Mouse (Mus musculus) liver, embryonic 14.5 days (tissue): ENCODE data around the gene Zer1. TPM values are rescaled to one million over a fixed set of nuclear protein-coding genes. Genes with fewer than 3 reads are reported as not detected.

Source experiments
- ATAC-seq: fragments of 200-750 bp; cut with Nextera tagmentation; 2 replicates; pipeline ENCODE4 v1.8.0; 2017; ENCODE audit warnings: moderate number of reproducible peaks, mild to moderate bottlenecking, moderate library complexity; ENCODE audit not compliant: insufficient read depth
- DNase-seq, 3 experiments: peaks; one replicate each; pipeline ENCODE4 v3.0.0-alpha.2; 2012 to 2013; ENCODE audit warnings: low read depth in 3 of 3, low spot score in 3 of 3
- H3K27ac ChIP-seq: fragments of 300-500 bp; sonication (generic); 2 replicates; pipeline ENCODE4 v1.5.1; 2014; ENCODE audit warnings: moderate library complexity, mild to moderate bottlenecking, control low read depth, inconsistent platforms
- H3K27me3 ChIP-seq: fragments of 300-500 bp; sonication (generic); 2 replicates; pipeline ENCODE4 v1.6.1; 2014; ENCODE audit warnings: mild to moderate bottlenecking, low read length, moderate library complexity; ENCODE audit not compliant: control insufficient read depth, insufficient read depth
- H3K36me3 ChIP-seq: fragments of 300-500 bp; sonication (generic); replicated peaks from 2 replicates; pipeline ENCODE4 v1.6.1; 2014; ENCODE audit warnings: low read depth; ENCODE audit not compliant: control insufficient read depth, insufficient read depth
- H3K4me1 ChIP-seq, 2 experiments: fragments of 200-500 bp in 1 of 2; fragments of 300-500 bp in 1 of 2; sonication (generic) in 1 of 2; replicated peaks; 2 replicates each; pipeline ENCODE4 v1.6.1; 2012 to 2014; ENCODE audit warnings: antibody characterized with exemption in 1 of 2, inconsistent platforms in 1 of 2, low read length in 1 of 2; ENCODE audit not compliant: control insufficient read depth in 2 of 2, insufficient read depth in 2 of 2
- H3K4me2 ChIP-seq: fragments of 300-500 bp; sonication (generic); 2 replicates; pipeline ENCODE4 v1.6.1; 2014; ENCODE audit warnings: low read depth, mild to moderate bottlenecking, control low read depth, moderate library complexity
- H3K4me3 ChIP-seq, 2 experiments: fragments of 200-500 bp in 1 of 2; fragments of 300-500 bp in 1 of 2; sonication (generic) in 1 of 2; 2 replicates each; pipeline ENCODE4 v1.5.1; 2012 to 2014; ENCODE audit warnings: low read depth in 2 of 2, low read length in 2 of 2, mild to moderate bottlenecking in 2 of 2, control low read depth in 1 of 2, inconsistent platforms in 1 of 2, moderate library complexity in 1 of 2; ENCODE audit not compliant: insufficient read depth in 1 of 2
- H3K9ac ChIP-seq: fragments of 300-500 bp; sonication (generic); replicated peaks from 2 replicates; pipeline ENCODE4 v1.6.1; 2014; ENCODE audit warnings: mild to moderate bottlenecking, control low read depth, moderate library complexity
- H3K9me3 ChIP-seq: fragments of 300-500 bp; sonication (generic); 2 replicates; pipeline ENCODE4 v1.6.1; 2016; ENCODE audit warnings: low read length, mixed read lengths; ENCODE audit not compliant: control insufficient read depth
- CTCF ChIP-seq: IDR thresholded peaks from 2 replicates; pipeline ENCODE4 v1.5.1; 2016; ENCODE audit warnings: antibody characterized with exemption, low read depth, control low read depth
- EP300 ChIP-seq: IDR thresholded peaks from 2 replicates; pipeline ENCODE4 v1.6.1; 2016; ENCODE audit warnings: antibody characterized with exemption, low read depth
- WGBS: fragments of 180-500 bp; shearing (Covaris S2); extraction: QIAGEN DNeasy Blood & Tissue Kit; methylation state at CpG from one replicate; pipeline ENCODE4 v1.1.7; 2014; ENCODE audit not compliant: insufficient replicate concordance; 5-methylcytosine and 5-hydroxymethylcytosine counted together
- polyA plus RNA-seq, 2 experiments: library from polyadenylated mRNA; depleted of rRNA in 1 of 2; stranded (reverse) in 1 of 2; unstranded in 1 of 2; fragments of >200 nt; fragmentation: Nextera tagmentation in 1 of 2; extraction: Ambion mirVana in 1 of 2; gene quantifications; 2 replicates each; pipeline versions ENCODE4 v1.2.1 to v1.2.3; 2012 to 2014

Gene Zer1
- polyA plus RNA-seq, 2 experiments = 1.9 to 8.1 TPM

GRCm38 (mm10) chr2:30093471-30094207, 30.7 kb downstream of the Zer1 start, which contains the start of gene Zdhhc12:
Gene Zdhhc12 (minus strand): TSS chr2:30093648.
- Histone ChIP-seq H3K4me3 (peak within 1 kb of the TSS; percentile 64 to 70), H3K36me3 (peaks cover 2% of the 10 kb centered on the region; the same call in 1 of the 2 replicates), H3K4me1 (peaks cover 2 to 16% of the 10 kb centered on the region in 2 experiments; a peak in 2 of 4 replicates), H3K27me3 (no peaks in the 10 kb centered on the region), H3K9me3 (no peaks in the 10 kb centered on the region), H3K9ac (peak within 1 kb of the TSS; percentile 63), H3K4me2 (peak within 1 kb of the TSS; percentile 94), H3K27ac (peak within 1 kb of the TSS; percentile 51)
- TF ChIP-seq EP300 (no peak), CTCF (no peak)
- DNase-seq = peak; percentile 95 to 97 (median 96)
- peak; percentile 99 for ATAC-seq
- under 1% methylated on average over 51 of the region's 51 CpGs for WGBS

GRCm38 (mm10) chr2:30092280-30092918, 32.0 kb downstream of the Zer1 start:
- TF ChIP-seq EP300 = no peak
- no peak for TF ChIP-seq CTCF
- Histone ChIP-seq H3K9ac (peak overlapping the region; percentile 63; the same call in 1 of the 2 replicates), H3K4me3 (peak overlapping the region; percentile 64 to 69), H3K36me3 (peaks cover 2% of the 10 kb centered on the region; the same call in 1 of the 2 replicates), H3K9me3 (no peaks in the 10 kb centered on the region), H3K27ac (no peak overlapping the region; the same call in 1 of the 2 replicates), H3K4me2 (peak overlapping the region; percentile 94), H3K4me1 (peaks cover 2 to 16% of the 10 kb centered on the region in 2 experiments; a peak in 2 of 4 replicates), H3K27me3 (no peaks in the 10 kb centered on the region)
- 58% methylated on average over 6 of the region's 6 CpGs for WGBS
- DNase-seq (no peak), ATAC-seq (no peak)

DNA sequence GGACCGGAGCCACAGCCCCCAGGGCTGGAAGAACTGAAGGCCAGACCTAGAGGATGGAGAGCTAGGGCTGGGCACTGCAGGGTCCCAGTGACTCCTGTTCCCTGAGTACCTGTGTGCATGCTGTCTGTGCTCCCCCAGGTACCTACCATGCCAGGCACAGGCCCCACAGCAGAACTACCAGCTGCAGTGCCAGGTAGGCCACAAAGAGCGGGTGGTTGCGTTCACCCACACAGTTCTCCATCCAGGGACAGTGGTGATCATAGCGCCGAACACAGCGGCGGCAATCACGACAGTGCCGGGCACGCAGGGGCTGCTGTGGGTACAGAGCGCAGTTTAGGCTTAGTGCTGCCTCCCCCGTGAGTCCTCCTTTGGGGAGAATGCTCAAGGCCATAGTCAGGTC, 32.9 kb downstream of the Zer1 start:
- H3K27ac ChIP-seq = no peak overlapping the region
- no peaks in the 10 kb centered on the region for H3K9me3 ChIP-seq
- no peak overlapping the region for H3K9ac ChIP-seq
- WGBS = 92% methylated on average over 12 of the region's 12 CpGs
- DNase-seq = no peak
- H3K4me1 ChIP-seq = peaks cover 2 to 16% of the 10 kb centered on the region in 2 experiments; a peak in 2 of 4 replicates
- H3K27me3 ChIP-seq = no peaks in the 10 kb centered on the region
- no peak overlapping the region for H3K4me2 ChIP-seq
- ATAC-seq = no peak
- H3K4me3 ChIP-seq = no peak overlapping the region
- H3K36me3 ChIP-seq = peaks cover 2% of the 10 kb centered on the region; the same call in 1 of the 2 replicates
- TF ChIP-seq EP300 (no peak), CTCF (no peak)

GRCm38 (mm10) chr2:30087310-30087709, 37.1 kb downstream of the Zer1 start:
- H3K27me3 ChIP-seq = no peaks in the 10 kb centered on the region
- no peaks in the 10 kb centered on the region; a peak in 1 of 4 replicates for H3K4me1 ChIP-seq
- no peak overlapping the region for H3K9ac ChIP-seq
- peaks cover 2% of the 10 kb centered on the region; the same call in 1 of the 2 replicates for H3K36me3 ChIP-seq
- 66% methylated on average over 4 of the region's 4 CpGs for WGBS
- no peak overlapping the region for H3K4me2 ChIP-seq
- no peak overlapping the region for H3K4me3 ChIP-seq
- TF ChIP-seq EP300 = no peak
- peak; percentile 47 for TF ChIP-seq CTCF
- no peak overlapping the region for H3K27ac ChIP-seq
- no peaks in the 10 kb centered on the region for H3K9me3 ChIP-seq
- no peak for DNase-seq
- ATAC-seq = no peak

GRCm38 (mm10) chr2:30084632-30085031, 39.8 kb downstream of the Zer1 start:
- H3K9me3 ChIP-seq = no peaks in the 10 kb centered on the region
- WGBS = 60% methylated on average over 12 of the region's 12 CpGs
- H3K4me1 ChIP-seq = no peaks in the 10 kb centered on the region
- H3K4me2 ChIP-seq = 0 out of 2 replicates have a peak overlapping the region, but pooled peaks have one; percentile 8
- H3K36me3 ChIP-seq = no peaks in the 10 kb centered on the region
- no peaks in the 10 kb centered on the region for H3K27me3 ChIP-seq
- ATAC-seq (no peak), DNase-seq (no peak)
- H3K9ac ChIP-seq = no peak overlapping the region
- TF ChIP-seq EP300 (no peak), CTCF (no peak)
- no peak overlapping the region for H3K27ac ChIP-seq
- no peak overlapping the region for H3K4me3 ChIP-seq
